Mouse (Mus musculus) liver, adult 2 months (tissue): ENCODE measurements around the gene Agxt2. TPM values are rescaled to one million over a fixed set of nuclear protein-coding genes. Genes with fewer than 3 reads are reported as not detected.

ENCODE experiments used
- DNase-seq: peaks from one replicate; pipeline ENCODE4 v3.0.0-alpha.2; 2011; ENCODE audit warnings: low read depth, low spot score; ENCODE audit errors: extremely low read depth
- H3K27ac ChIP-seq: fragments of 200-500 bp; replicated peaks from 2 replicates; pipeline ENCODE4 v1.5.1; 2012; ENCODE audit warnings: low read depth, mild to moderate bottlenecking, control low read depth, inconsistent platforms, low read length; ENCODE audit not compliant: insufficient read depth
- H3K27me3 ChIP-seq: fragments of 200-500 bp; 2 replicates; pipeline ENCODE4 v1.6.1; 2012; ENCODE audit warnings: mild to moderate bottlenecking, moderate library complexity, low read length, inconsistent platforms; ENCODE audit not compliant: control insufficient read depth, insufficient read depth
- H3K36me3 ChIP-seq: fragments of 200-500 bp; 2 replicates; pipeline ENCODE4 v1.6.1; 2012; ENCODE audit warnings: low read length, inconsistent platforms; ENCODE audit not compliant: control insufficient read depth, insufficient read depth
- H3K4me1 ChIP-seq: fragments of 200-500 bp; 2 replicates; pipeline ENCODE4 v1.6.1; 2011; ENCODE audit warnings: low read length; ENCODE audit not compliant: control insufficient read depth, insufficient read depth
- H3K4me3 ChIP-seq: fragments of 200-500 bp; 2 replicates; pipeline ENCODE4 v1.5.1; 2011; ENCODE audit warnings: low read depth, mild to moderate bottlenecking, control low read depth, low read length, moderate library complexity; ENCODE audit not compliant: insufficient read depth
- H3K79me2 ChIP-seq: fragments of 200-500 bp; 2 replicates; pipeline ENCODE4 v1.6.1; 2012; ENCODE audit warnings: inconsistent platforms, mild to moderate bottlenecking, low read length, moderate library complexity; ENCODE audit not compliant: control insufficient read depth, insufficient read depth
- H3K9ac ChIP-seq: fragments of 200-500 bp; 2 replicates; pipeline ENCODE4 v1.6.1; 2012; ENCODE audit warnings: low read depth, mild to moderate bottlenecking, control low read depth, inconsistent platforms, low read length
- CTCF ChIP-seq: fragments of 200-500 bp; IDR thresholded peaks from 2 replicates; pipeline ENCODE4 v1.5.1; 2011; ENCODE audit warnings: low read depth, low read length, control low read depth
- POLR2A ChIP-seq: fragments of 200-500 bp; IDR thresholded peaks from 2 replicates; pipeline ENCODE4 v1.6.1; 2011; ENCODE audit warnings: low read length, control low read depth; ENCODE audit not compliant: insufficient read depth; ENCODE audit errors: extremely low read depth
- WGBS: fragments of 180-500 bp; shearing (Covaris S2); methylation state at CpG from one replicate; pipeline ENCODE4 v1.1.7; 2018; 5-methylcytosine and 5-hydroxymethylcytosine counted together
- polyA plus RNA-seq: library from polyadenylated mRNA; depleted of rRNA; stranded (reverse); fragments of >200 nt; gene quantifications from 2 replicates; pipeline ENCODE4 v1.2.3, GENCODE M21; 2012
- total RNA-seq: library from RNA; depleted of rRNA; stranded (reverse); fragments of >200 nt; gene quantifications from 2 replicates; pipeline ENCODE4 v1.2.3, GENCODE M21; 2014

Gene Agxt2
- total and polyA plus RNA-seq, 2 experiments: 58.0 to 136 TPM

DNA sequence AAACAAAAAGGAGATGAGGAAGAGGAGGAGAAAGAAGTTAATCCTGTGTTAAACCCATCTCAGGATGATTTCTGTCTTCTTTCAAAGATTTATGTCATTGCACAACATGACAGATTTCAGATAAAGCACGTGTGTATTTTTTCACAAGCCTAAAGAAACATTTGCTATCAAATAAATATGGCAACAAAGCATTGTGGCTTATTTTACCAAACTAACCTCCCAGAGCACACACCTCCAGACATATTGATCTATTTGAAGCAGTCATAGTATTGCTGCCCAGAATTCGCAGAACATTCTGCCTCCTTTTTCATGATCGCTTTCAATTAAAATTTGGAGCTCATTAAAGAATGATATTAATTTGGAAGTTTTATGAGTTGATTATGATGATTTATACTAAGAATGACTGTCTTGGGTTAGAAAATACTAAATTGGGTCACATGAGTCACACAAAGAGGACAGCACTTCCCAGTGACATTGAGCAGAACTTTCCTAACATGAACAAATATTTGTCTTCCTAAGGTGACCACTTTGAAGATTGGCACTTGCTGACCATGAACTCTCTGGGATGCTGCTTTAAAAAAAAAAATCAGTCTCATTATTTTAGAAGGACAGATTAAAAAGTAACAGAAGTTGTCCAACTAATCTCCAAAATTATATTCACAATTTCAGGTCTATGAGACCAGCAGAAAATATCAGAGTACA, 21.6 kb downstream of the Agxt2 start:
- Histone ChIP-seq H3K9ac (no peak overlapping the region), H3K27me3 (no peaks in the 10 kb centered on the region), H3K4me1 (peaks cover 30% of the 10 kb centered on the region), H3K36me3 (peaks cover 21% of the 10 kb centered on the region), H3K27ac (peak overlapping the region; percentile 100), H3K4me3 (no peak overlapping the region), H3K79me2 (no peaks in the 10 kb centered on the region)
- DNase-seq: peak; percentile 98
- 26% methylated on average over 3 of the region's 3 CpGs for WGBS
- TF ChIP-seq CTCF (no peak), POLR2A (no peak)

DNA sequence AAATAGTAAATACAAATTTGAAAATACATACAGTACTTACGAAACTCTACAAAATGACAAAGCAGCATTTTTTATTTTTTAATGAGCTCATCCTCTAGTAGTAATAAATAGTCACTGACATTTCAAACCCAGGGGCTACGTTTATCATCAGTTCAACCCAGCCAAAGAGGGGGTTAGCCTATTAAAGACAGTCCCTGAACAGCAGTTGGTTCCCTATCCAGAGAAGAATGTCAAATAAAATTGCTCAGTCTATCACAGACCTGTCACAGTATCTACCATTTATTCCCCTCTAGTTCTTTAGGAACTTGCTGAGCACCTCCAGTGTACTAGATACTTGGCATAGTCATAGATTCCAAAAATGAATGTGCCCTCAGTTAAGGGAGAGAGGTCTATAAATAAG, 28.9 kb downstream of the Agxt2 start:
- Histone ChIP-seq H3K4me1 (no peaks in the 10 kb centered on the region), H3K36me3 (peaks cover 36% of the 10 kb centered on the region), H3K27me3 (no peaks in the 10 kb centered on the region), H3K9ac (no peak overlapping the region), H3K27ac (no peak overlapping the region), H3K4me3 (no peak overlapping the region), H3K79me2 (no peaks in the 10 kb centered on the region)
- TF ChIP-seq CTCF (no peak), POLR2A (no peak)
- DNase-seq: no peak
- WGBS: 91% methylated on average over 2 of the region's 2 CpGs

DNA sequence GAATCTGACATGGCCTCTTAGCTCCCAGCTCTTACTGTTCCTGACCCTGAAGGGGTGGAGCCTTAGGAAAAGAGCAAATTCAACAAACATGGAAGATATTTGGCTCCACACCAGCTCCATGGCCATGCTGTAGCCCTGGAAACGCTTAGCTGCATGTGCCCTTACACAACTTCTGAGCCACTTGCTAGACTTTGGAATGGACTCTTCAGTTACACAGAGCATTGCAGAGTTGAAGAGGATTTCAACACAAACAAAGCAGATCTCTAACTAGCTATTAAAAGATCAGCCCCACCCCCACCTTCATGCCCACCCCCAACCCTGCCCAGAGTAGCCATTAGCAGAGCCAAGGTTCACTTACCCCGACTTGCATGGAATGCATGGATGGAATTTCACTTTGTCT, 41.5 kb downstream of the Agxt2 start:
- no peaks in the 10 kb centered on the region for H3K4me1 ChIP-seq
- TF ChIP-seq CTCF: no peak
- no peak for TF ChIP-seq POLR2A
- H3K36me3 ChIP-seq: peaks cover 13% of the 10 kb centered on the region
- no peak overlapping the region for H3K9ac ChIP-seq
- no peak overlapping the region for H3K4me3 ChIP-seq
- peak; percentile 100 for DNase-seq
- WGBS: 11% methylated on average over 2 of the region's 2 CpGs
- no peaks in the 10 kb centered on the region for H3K27me3 ChIP-seq
- H3K79me2 ChIP-seq: peaks cover 2% of the 10 kb centered on the region; the same call in 1 of the 2 replicates
- peak overlapping the region; percentile 56 for H3K27ac ChIP-seq

DNA sequence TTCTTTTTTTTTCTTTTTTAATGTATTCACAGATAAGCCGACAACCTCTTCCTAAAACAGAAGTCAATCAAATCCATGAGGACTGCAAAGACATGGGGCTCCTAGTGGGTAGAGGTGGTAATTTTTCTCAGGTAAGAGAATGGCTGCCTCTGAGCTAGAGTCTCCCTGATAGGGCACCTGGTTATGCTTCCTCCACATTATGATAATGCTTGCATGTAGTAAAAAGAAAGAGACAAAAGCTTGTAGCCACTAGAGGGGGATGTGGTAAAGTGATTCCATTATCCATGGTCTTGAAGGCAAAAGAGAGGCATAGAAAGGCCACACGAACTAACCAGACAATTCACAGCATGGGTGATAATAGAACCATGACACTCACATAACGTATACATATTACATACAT, 42.1 kb downstream of the Agxt2 start:
- no peaks in the 10 kb centered on the region for H3K27me3 ChIP-seq
- 50% methylated on average over 3 of the region's 3 CpGs for WGBS
- H3K4me1 ChIP-seq: no peaks in the 10 kb centered on the region
- H3K9ac ChIP-seq: no peak overlapping the region
- no peak overlapping the region for H3K4me3 ChIP-seq
- peaks cover 2% of the 10 kb centered on the region; the same call in 1 of the 2 replicates for H3K79me2 ChIP-seq
- DNase-seq: peak; percentile 67
- TF ChIP-seq POLR2A (no peak), CTCF (peak; percentile 41; the same call in 1 of the 2 replicates)
- peaks cover 13% of the 10 kb centered on the region for H3K36me3 ChIP-seq
- peak overlapping the region; percentile 23 for H3K27ac ChIP-seq

DNA sequence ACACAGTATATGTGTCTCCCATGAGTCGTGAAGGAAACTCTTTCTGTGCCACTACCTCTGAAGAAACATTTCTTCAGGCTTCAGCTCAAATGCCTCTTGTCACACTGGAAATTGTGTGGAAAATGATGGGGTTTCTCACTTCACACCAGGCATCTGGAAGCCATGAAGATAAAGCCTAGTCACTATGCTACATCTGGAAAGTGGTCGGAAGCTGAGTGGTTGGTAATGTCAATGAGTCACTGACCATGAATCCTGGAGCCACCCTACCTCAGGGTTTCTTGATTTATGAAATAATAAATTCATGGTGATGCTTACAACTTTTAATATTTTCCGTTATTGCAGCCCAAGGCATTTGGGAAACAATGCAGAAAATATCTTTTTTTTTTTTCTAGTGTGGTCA, 51.5 kb downstream of the Agxt2 start:
- no peaks in the 10 kb centered on the region for H3K4me1 ChIP-seq

DNA sequence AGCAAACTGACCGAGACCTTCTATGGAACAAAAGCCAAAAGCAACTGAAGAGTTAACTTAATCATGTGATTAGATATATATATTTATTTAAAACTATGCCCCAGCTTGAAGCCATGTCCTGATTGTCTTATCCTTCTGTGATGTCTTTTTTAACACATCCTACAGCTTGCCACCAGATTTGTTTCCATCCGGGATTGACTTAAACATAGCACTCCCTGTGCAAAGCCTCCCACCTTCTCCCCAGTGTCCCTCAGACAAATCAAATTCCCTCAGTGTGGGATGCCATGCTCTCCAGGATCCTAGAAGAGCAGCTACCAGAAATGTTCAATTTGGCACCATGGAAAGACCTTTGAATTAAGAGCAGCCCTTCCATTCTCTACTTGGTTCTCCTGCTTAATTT, 52.5 kb downstream of the Agxt2 start:
- H3K4me3 ChIP-seq: no peak overlapping the region
- peaks cover 21% of the 10 kb centered on the region for H3K36me3 ChIP-seq
- DNase-seq: no peak
- TF ChIP-seq POLR2A: no peak
- TF ChIP-seq CTCF: no peak
- H3K27me3 ChIP-seq: no peaks in the 10 kb centered on the region
- H3K79me2 ChIP-seq: no peaks in the 10 kb centered on the region
- no peak overlapping the region for H3K9ac ChIP-seq
- H3K27ac ChIP-seq: no peak overlapping the region
- 90% methylated on average over 2 of the region's 2 CpGs for WGBS
- H3K4me1 ChIP-seq: no peaks in the 10 kb centered on the region

More for the DNA sequence above, 51.5 kb downstream of the Agxt2 start:
- peaks cover 21% of the 10 kb centered on the region for H3K36me3 ChIP-seq
- no peaks in the 10 kb centered on the region for H3K79me2 ChIP-seq
- DNase-seq: no peak
- WGBS: 93% methylated on average over 3 of the region's 3 CpGs
- no peak for TF ChIP-seq POLR2A
- TF ChIP-seq CTCF: no peak
- H3K4me3 ChIP-seq: no peak overlapping the region
- H3K9ac ChIP-seq: no peak overlapping the region
- no peaks in the 10 kb centered on the region for H3K27me3 ChIP-seq
- no peak overlapping the region for H3K27ac ChIP-seq
